Mouse (Mus musculus): ENCODE results near the gene Npas2.

DNA sequence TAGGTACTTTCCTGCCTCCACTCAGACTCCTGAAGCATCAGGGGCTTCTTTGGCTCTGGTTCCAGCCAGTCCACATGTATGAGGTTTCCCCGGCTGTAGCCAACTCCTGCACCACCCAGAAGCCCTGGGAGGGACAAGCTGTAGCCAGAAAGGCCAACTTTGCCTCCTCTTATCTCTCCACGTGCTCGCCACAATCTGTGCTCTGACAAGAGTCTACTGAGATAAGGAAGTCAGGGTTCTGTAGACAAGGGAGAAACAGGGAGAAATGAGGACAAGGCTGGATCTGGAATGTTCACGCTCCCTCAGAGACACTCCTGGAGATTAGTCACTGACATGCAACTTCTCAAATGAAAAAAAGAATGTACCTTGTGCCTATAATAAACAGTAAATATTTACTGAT is 12.2 kb downstream of the Npas2 start:
- TF ChIP-seq CTCF (IDR thresholded peaks at IDR 0.05; ENCODE audit: control insufficient read depth, insufficient read depth, low read length) (no peak), POLR2A (IDR thresholded peaks at IDR 0.05; ENCODE audit: borderline replicate concordance, control insufficient read depth, low read depth, low read length) (no peak)

Measured in bone marrow, adult 2 months (tissue).